Mouse (Mus musculus) frontal cortex, postnatal 14 days (tissue): ENCODE data around the gene Skiv2l.
A peak's percentile ranks its signal among the peaks of the same experiment; 100 is the strongest.

Source experiments
- DNase-seq, 2 experiments: peaks; one replicate each; pipeline ENCODE4 v3.0.0; 2022; ENCODE audit warnings: low spot score in 2 of 2

Skiv2l gene

DNA sequence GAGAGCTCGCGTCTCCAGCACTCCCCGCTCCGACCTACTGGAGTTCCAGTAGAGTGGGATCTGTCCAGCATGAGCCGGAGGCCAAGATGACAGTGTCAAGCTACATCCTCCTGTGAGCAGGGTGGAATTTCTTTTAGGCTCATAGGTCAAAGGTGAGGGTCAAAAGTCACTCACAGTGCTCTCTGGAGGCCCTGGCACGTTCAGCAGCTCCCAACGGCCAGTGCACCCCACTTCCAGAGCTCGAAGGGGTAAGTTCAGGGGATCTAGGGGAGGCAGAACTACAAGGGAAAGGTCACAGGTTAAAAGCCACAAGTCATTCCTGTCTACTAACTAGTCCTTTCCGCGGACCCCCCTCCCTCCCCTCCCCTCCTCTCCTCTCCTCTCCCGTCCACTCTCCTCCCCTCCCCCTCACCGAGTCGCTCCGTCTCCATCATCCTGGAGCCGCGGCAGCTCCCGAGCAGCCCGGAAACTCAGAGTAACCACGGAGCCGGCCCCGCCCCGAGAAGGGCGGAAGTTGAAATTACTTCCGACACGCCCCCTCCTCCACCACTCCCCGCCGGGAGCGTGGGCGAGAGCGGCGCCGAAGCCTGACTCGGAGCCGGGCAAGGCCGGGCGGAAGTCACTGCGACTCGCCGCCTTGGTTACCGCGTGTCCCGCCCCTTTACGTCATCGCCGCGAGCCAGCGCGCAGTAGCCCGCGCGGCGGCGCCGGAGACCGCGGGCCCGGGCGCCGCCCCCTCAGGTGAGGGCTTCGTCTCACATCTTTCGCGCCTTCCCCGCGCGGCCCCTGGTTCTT, at the start of gene Skiv2l, which contains the start of gene Nelfe:
Gene Skiv2l (minus strand): TSS at position 489 of the 795 bp plus-strand sequence.
Gene Nelfe (plus strand): TSS at position 670 of the 795 bp plus-strand sequence.
- peak; percentile 96 to 97 for DNase-seq

DNA sequence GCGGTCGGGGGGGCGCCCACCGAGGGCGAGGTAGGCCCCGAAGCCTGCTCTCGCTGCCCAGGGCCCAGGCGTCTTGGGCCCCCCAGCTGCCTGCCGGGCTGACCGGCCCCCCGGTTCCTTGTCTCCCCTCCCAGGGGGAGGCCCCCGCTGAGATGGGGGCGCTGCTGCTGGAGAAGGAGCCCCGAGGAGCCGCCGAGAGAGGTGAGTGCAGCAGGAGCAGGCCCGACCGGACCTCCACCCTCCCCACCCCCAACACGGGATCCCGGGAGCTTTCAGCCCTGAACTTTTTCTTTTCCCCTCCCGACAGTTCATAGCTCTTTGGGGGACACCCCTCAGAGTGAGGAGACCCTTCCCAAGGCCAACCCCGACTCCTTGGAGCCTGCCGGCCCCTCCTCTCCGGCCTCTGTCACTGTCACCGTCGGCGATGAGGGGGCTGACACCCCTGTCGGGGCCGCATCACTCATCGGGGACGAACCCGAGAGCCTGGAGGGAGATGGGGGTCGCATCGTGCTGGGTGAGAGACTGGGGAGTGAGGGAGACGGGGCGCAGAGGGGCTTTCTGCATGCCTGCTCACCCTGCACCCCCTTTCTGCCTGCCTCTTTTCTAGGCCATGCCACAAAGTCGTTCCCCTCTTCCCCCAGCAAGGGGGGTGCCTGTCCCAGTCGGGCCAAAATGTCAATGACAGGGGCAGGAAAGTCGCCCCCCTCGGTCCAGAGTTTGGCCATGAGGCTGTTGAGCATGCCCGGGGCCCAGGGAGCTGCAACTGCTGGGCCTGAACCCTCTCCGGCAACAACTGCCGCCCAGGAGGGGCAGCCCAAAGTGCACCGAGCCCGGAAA, 49.3 kb upstream of the Skiv2l start:
- peak in 1 of 2 experiments; percentile 31 for DNase-seq

DNA sequence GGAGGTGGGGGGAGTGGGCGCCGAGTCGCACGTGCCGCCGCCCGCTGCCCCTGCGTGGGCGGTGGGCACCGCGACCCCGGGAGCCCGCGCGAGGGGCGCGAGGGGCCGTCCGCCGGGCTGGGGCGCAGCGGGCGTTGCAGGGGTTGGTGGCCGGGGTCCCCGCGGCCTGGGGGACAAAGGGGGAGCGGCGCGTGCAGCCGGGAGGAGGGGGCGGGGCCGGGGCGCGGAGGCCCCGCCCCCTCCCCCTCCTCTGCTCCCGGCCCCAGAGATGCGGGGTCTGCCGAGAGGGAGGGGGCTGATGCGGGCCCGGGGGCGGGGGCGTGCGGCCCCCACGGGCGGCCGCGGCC, 48.7 kb upstream of the Skiv2l start:
- DNase-seq: no peak

- DNase-seq: peak; percentile 69 to 73
These were observed 48.2 kb upstream of the Skiv2l start, which contains the start of the genes C2 and Ehmt2 for GRCm38 (mm10) chr17:34898160-34898586. C2 (minus strand) TSS chr17:34898265. Ehmt2 (plus strand) TSS chr17:34898469.

DNA sequence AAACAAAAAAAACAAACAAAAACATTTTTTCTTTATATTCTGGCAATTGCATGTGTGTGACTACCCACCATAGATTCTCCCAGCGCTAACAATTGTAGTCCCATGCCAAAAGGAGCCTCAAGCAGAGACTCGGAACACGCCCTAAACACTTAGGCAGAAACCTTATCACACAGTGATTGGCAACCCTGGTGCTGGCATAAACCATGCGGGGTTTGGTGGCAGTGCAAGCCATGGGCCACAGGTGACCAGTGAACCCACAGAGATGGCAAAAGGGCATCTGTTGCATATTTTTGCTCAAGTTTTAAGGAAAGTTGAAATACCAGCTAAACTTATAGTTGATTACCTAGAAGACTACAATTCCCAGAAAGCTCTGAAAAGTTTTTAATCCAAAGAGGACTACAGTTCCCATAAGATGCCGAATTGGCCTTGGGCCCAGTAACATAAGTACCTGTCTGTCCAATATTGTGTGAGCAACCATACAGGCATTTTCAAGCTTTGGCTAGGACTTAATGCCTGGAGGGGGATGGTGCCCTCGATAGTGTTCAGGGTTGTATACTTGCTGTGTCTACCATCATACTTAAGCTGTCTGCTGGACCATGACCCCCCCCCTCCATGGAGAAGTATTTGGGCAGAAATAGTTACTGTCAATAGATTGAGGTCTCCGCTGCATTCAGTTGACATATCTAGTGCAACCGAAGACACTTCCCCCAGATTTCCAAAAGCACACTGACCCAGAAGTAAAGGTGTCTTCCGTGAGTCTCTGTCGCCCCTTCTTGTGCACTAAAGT, 47.6 kb upstream of the Skiv2l start:
- DNase-seq: peak in 1 of 2 experiments; percentile 31

GRCm38 (mm10) chr17:34896366-34896765, 46.4 kb upstream of the Skiv2l start:
- DNase-seq: no peak

DNA sequence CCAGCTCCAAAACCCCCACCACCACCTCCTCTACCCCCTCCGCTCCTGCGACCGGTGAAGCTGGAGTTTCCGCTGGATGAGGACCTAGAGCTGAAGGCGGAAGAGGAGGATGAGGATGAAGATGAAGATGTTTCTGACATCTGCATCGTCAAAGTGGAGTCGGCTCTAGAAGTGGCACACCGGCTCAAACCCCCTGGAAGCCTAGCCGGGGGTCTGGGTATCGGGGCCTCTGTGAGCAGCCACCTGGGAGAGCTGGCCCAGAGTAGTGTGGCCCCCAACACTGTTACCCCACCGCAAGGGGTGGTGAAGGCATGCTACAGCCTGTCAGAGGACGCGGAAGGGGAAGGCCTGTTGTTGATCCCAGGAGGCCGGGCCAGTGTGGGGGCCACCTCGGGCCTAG, 45.7 kb upstream of the Skiv2l start:
- no peak for DNase-seq

GRCm38 (mm10) chr17:34894801-34895530, 45.0 kb upstream of the Skiv2l start:
- DNase-seq: peak in 1 of 2 experiments; percentile 29

DNA sequence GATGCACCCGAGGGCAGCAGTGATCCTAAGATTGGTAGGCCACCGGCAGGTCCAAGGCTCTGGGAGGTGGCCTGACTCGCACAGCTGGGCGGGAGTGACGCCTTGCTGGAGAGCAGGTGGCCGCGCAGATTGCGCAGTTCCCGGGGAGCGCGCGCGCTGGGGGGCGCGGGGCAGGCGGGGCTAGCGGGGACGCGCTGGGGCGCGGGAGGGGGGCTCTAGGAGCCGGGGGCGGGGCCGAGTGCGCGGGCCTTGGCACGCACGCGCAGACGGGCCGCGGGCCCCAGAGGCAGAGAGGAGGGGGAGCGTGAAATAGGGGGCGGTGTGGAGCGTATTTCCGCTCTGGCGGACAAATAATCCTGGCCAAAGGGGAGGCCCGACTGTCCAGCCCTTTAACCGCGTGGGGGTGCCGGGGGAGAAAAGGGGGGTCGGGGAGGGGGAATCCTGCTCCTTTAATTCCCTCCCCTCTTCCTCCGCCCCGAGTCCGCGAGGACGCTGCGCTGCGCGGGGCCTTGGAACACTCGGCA, 44.1 kb upstream of the Skiv2l start:
- peak; percentile 87 for DNase-seq

GRCm38 (mm10) chr17:34893072-34893824, 43.2 kb upstream of the Skiv2l start:
- no peak for DNase-seq

DNA sequence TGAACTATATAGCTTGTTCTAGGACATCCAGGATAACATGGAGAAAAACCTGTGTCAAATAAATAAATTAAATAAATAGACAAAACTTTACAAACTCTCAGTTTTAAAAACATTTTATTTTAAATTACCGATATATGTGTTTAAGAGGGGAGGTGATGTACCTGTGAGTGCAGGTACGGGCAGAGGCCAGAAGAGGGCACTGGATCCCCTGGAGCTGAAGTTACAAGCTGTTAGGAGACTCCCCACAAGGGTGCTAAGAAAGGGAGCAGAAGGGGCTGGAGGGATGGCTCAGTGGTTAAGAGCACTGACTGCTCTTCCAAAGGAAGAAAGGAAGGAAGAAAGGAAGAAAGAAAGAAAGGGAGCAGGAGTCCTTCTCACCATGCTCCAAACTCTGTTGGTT, 41.4 kb upstream of the Skiv2l start:
- DNase-seq: no peak

GRCm38 (mm10) chr17:34890074-34890743, 40.2 kb upstream of the Skiv2l start:
- DNase-seq: no peak

DNA sequence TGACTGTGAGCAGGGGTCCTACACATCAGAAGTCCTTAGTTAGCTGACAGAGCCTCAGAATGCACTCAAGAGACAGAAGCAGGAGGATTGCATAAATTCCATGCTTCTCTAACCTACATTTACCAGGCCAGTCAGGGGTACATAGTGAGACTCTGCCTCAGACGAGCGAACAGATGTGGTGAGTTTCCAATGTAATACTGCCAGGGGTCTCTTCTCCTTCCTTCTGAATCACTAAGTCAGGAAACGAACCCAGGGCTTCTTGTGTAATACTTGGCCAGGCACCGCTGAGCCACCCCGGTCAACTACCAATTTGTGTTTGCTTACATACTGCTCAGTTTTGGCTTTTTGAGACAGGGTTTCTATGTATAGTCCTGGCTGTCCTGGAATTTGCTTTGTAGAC, 37.9 kb upstream of the Skiv2l start:
- DNase-seq: no peak

DNA sequence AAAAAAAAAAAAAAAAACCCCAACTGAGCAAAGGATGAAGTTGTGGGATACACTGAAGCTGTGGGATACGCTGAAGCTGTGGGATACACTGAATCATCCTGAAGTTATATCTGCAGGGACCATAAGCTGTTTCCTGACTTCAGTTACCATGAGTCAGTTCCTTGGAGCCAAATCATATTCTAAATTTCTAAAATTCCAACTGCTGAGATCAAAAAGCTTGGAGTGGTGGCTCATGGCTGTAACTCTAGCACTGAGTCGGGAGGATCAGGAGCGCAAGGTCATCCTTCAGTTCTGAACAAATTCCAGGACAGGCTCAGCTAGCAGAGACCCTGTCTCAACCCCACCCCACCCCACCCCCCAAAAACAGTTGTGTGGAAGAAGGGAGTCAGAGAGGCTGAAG, 35.6 kb upstream of the Skiv2l start:
- DNase-seq: no peak

DNA sequence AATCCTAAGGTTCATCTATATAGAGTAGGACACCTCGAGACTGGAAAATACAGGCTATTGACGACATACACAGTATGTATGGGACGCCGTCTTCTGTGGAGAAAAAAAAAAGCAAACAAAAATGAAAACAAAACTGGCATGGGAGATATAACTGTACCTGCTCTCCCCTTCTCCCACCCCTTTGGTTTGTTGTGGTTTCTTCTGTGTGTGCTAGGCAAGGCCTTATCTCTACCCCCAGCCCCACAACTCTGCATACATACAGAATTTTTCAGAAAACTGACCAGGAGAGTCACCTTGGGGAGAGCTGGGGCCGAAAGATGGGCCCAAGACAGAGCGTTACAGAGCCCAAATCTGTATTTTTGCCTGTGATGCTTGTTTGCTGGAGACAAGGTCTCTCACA, 34.7 kb upstream of the Skiv2l start:
- DNase-seq: no peak

- no peak for DNase-seq
These were observed 33.3 kb upstream of the Skiv2l start for GRCm38 (mm10) chr17:34883332-34883731.

- no peak for DNase-seq
These were observed 31.8 kb upstream of the Skiv2l start, which contains the start of gene Gm20547 for GRCm38 (mm10) chr17:34881683-34882310. Gm20547 (minus strand) TSS chr17:34882042.

GRCm38 (mm10) chr17:34881166-34881565, 31.2 kb upstream of the Skiv2l start:
- no peak for DNase-seq

DNA sequence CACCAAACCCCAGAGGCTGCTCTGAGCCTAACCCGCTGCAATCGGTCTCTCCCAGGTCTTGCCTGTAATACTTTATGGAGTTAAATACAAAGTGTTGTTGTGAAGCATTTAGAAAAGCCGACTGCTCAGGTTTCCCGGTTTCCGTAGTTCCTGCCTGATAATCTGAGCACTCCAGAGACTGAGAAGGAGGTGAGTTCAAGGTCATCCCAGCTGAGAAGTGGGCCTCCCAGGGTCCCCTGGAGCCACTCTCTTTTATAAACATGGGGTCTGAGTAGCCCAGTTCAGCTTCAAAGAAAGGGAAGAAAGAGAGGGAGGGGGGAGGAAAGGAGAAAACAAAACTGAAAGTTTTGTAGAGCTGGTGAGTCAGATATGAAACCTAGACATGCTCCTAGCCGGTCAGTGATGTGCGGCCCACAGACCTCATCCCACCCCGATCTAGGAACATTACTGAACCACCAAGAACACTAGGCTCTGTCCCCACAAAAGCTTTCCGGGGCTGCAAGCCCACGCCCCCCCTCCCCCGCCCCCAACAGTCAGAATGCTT, 29.4 kb upstream of the Skiv2l start, which contains the start of gene Zbtb12:
Gene Zbtb12 (plus strand): TSS at position 148 of the 544 bp plus-strand sequence.
- DNase-seq: no peak
